8 mouse cellular contexts compared by ENCODE assay signal in the genomic region with DNA sequence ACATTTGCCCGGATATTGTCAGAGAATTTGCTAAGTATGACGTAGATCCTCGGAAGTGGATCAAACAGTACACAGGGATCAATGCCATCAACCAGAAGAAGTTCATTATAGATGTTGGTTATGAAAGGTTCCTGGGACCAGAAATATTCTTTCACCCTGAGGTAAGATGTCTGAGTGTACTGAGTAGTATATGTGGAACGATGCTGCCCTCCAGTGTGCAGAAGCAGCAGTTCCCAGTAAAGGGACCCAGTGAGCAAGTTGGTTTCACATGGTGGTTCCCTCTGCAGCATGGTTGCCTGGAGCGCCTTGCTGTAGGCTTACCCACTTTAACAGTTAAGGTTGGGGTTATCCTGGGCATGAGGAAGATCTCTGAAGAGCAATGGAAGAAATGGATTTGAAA.
DNase-seq lines count a peak whose midpoint lies in the region; ATAC-seq lines count a peak whose summit lies in the region.

No protein-coding gene starts in this region.

- H3K27me3 ChIP-seq in forebrain, embryonic 11.5 days (ENCODE audit: control insufficient read depth, insufficient read depth, low read length) = no peaks in the 10 kb centered on the region
- no peaks in the 10 kb centered on the region for H3K27me3 ChIP-seq in hindbrain, embryonic 13.5 days
- H3K27me3 ChIP-seq in midbrain, embryonic 16.5 days (ENCODE audit: control insufficient read depth, insufficient read depth, low read depth, low read length) = no peaks in the 10 kb centered on the region

- no peak overlapping the region for H3K9ac ChIP-seq in forebrain, embryonic 11.5 days (ENCODE audit: low read length)
- no peak overlapping the region for H3K9ac ChIP-seq in hindbrain, embryonic 13.5 days
- H3K9ac ChIP-seq in midbrain, embryonic 16.5 days (ENCODE audit: low read depth, low read length) = no peak overlapping the region

- 77% methylated on average over 5 of the region's 5 CpGs for WGBS in forebrain, embryonic 11.5 days
- WGBS in hindbrain, embryonic 13.5 days = 77% methylated on average over 5 of the region's 5 CpGs
- 75% methylated on average over 5 of the region's 5 CpGs for whole genome bisulfite sequencing in midbrain, embryonic 16.5 days

- 0 out of 2 replicates have a peak, but pooled peaks cover 3% of the 10 kb centered on the region for H3K4me1 ChIP-seq in forebrain, embryonic 11.5 days (replicated peaks; ENCODE audit: control insufficient read depth, insufficient read depth, low read length)
- H3K4me1 ChIP-seq in hindbrain, embryonic 13.5 days (replicated peaks) = no peaks in the 10 kb centered on the region
- no peaks in the 10 kb centered on the region for H3K4me1 ChIP-seq in midbrain, embryonic 16.5 days (ENCODE audit: control insufficient read depth, insufficient read depth, low read length)

- no peaks in the 10 kb centered on the region for H3K36me3 ChIP-seq in forebrain, embryonic 11.5 days (ENCODE audit: control insufficient read depth, insufficient read depth, low read length)
- no peaks in the 10 kb centered on the region for H3K36me3 ChIP-seq in hindbrain, embryonic 13.5 days
- no peaks in the 10 kb centered on the region for H3K36me3 ChIP-seq in midbrain, embryonic 16.5 days (ENCODE audit: control insufficient read depth, insufficient read depth, low read length)

- no peaks in the 10 kb centered on the region for H3K9me3 ChIP-seq in forebrain, embryonic 11.5 days (ENCODE audit: control insufficient read depth, low read length)
- H3K9me3 ChIP-seq in hindbrain, embryonic 13.5 days = no peaks in the 10 kb centered on the region
- no peaks in the 10 kb centered on the region for H3K9me3 ChIP-seq in midbrain, embryonic 16.5 days (replicated peaks; ENCODE audit: control insufficient read depth, low read length, poor library complexity, severe bottlenecking)

- no peak overlapping the region for H3K4me3 ChIP-seq in forebrain, embryonic 11.5 days (ENCODE audit: low read depth, low read length)
- no peak overlapping the region for H3K4me3 ChIP-seq in hindbrain, embryonic 13.5 days
- H3K4me3 ChIP-seq in midbrain, embryonic 16.5 days (ENCODE audit: low read depth, low read length) = no peak overlapping the region

- peak; percentile 10 to 26 for DNase-seq in urinary bladder, postnatal 36 days (ENCODE audit: low spot score in 2 of 2)
- DNase-seq in urinary bladder, postnatal 4 days (ENCODE audit: low spot score in 2 of 2) = no peak
- DNase-seq in c-Kit-positive CD71-positive TER-119-negative erythroid progenitor cells, embryonic 14.5 days (ENCODE audit: low read depth) = peak; percentile 3
- DNase-seq in forebrain, embryonic 11.5 days (ENCODE audit: low spot score) = peak; percentile 67
- DNase-seq in left cerebral cortex, adult 18-20 months (ENCODE audit: low spot score in 2 of 2) = peak; percentile 61 to 66
- peak; percentile 18 for DNase-seq in thymus, postnatal 25 days

- no peak overlapping the region for H3K4me2 ChIP-seq in forebrain, embryonic 11.5 days (ENCODE audit: low read depth, low read length, severe bottlenecking)
- H3K4me2 ChIP-seq in hindbrain, embryonic 13.5 days = no peak overlapping the region
- H3K4me2 ChIP-seq in midbrain, embryonic 16.5 days (ENCODE audit: low read length) = no peak overlapping the region

- H3K27ac ChIP-seq in forebrain, embryonic 11.5 days (ENCODE audit: low read depth, low read length) = no peak overlapping the region
- no peak overlapping the region for H3K27ac ChIP-seq in hindbrain, embryonic 13.5 days
- no peak overlapping the region for H3K27ac ChIP-seq in midbrain, embryonic 16.5 days (ENCODE audit: low read length)

- ATAC-seq in forebrain, embryonic 11.5 days (replicated peaks; ENCODE audit: low FRiP score) = peak; percentile 56; the same call in 1 of the 2 replicates
- ATAC-seq in hindbrain, embryonic 13.5 days (ENCODE audit: low FRiP score) = peak; percentile 75
- peak; percentile 88 for ATAC-seq in midbrain, embryonic 16.5 days

Comparison
In these comparisons a context has a peak if more than half of its experiments do, and no peak if none do; other contexts are left out.
1. DNase-seq: peak in urinary bladder, postnatal 36 days (2 of 2), c-Kit-positive CD71-positive TER-119-negative erythroid progenitor cells, embryonic 14.5 days (single experiment), forebrain, embryonic 11.5 days (single experiment), left cerebral cortex, adult 18-20 months (2 of 2) and thymus, postnatal 25 days (single experiment); none in urinary bladder, postnatal 4 days (0 of 2).
2. Peak in every context shown above with its lines, with median percentiles within 50 percentile points of each other: ATAC-seq.